Mouse (Mus musculus): ENCODE results near the gene Oas1h. TPM values are rescaled to one million over a fixed set of nuclear protein-coding genes. Genes with fewer than 3 reads are reported as not detected.
"Not testable (repeated sequence)": the region's sequence is repeated elsewhere in the genome, so short reads cannot be mapped to it uniquely, and the experiment has no call there.

Oas1h gene
- polyA plus RNA-seq, 1 experiment = not detected

DNA sequence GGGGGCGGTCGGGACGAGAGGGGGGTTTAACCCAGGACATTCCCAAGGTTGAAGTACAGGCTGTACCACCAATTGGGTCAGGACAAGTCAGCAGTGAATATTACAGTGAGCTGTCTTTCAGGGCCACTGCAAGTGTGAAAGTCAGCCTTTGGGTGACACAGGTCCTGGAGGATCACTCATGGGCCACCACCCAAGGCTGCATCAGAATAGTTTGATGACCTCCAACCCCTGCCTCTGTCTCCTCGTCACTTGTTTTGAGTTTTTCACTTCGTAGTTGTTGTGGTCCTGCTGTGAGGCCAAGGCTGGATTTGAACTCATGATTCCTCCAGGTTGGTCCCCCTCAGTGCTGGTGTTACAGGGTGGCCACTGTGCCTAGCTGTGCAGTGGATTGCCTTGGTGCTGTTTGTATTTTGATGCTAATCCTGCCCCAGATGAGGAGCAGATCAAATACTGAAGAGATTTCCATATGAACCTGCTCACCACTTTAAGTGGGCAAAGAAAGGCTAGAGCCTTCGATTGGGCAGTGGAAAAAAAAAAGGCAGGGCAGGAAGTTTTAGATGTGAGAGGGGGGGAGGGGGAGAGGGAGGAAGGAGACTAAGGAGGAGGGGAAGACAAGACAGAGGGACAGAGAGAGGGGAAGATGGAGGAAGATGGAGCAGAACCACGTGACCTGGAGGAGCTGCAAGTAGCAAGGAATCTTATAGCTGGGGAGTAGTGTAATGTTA lies 47.1 kb downstream of the Oas1h start:
- H3K4me2 ChIP-seq (ENCODE audit: low read depth) = no peak overlapping the region
- H3K36me3 ChIP-seq (ENCODE audit: control insufficient read depth, insufficient read depth) = no peaks in the 10 kb centered on the region
- no peak overlapping the region for H3ac ChIP-seq (ENCODE audit: control insufficient read depth, insufficient read length)
- H3K27me3 ChIP-seq (ENCODE audit: control insufficient read depth, insufficient read depth, insufficient read length) = no peaks in the 10 kb centered on the region
- no peaks in the 10 kb centered on the region for H3K79me2 ChIP-seq (ENCODE audit: control insufficient read depth, insufficient read depth)
- no peak overlapping the region for H3K4me3 ChIP-seq
- TF ChIP-seq MYOG (IDR thresholded peaks at IDR 0.05; ENCODE audit: control insufficient read depth in 1 of 3, insufficient read depth in 1 of 3, insufficient read length in 2 of 3, low read depth in 2 of 3) (no peak), POLR2A (IDR thresholded peaks at IDR 0.05; ENCODE audit: insufficient read length, low read depth) (no peak), E2F4 (IDR thresholded peaks at IDR 0.05; ENCODE audit: insufficient read depth) (no peak), USF1 (IDR thresholded peaks at IDR 0.05; ENCODE audit: low read depth) (no peak), MAX (IDR thresholded peaks at IDR 0.05; ENCODE audit: low read depth) (no peak), REST (IDR thresholded peaks at IDR 0.05; ENCODE audit: insufficient read depth, insufficient read length) (no peak), SRF (IDR thresholded peaks at IDR 0.05; ENCODE audit: control insufficient read depth, insufficient read length, low read depth) (no peak), TCF3 (IDR thresholded peaks at IDR 0.05; ENCODE audit: insufficient read length, low read depth) (no peak), POLR2AphosphoS2 (IDR thresholded peaks at IDR 0.05; ENCODE audit: insufficient read length, low read depth) (no peak), MYOD1 (IDR thresholded peaks at IDR 0.05; ENCODE audit: control insufficient read depth in 1 of 3, insufficient read length in 2 of 3, low read depth in 2 of 3) (no peak), CEBPB (IDR thresholded peaks at IDR 0.05; ENCODE audit: insufficient read depth, poor library complexity, severe bottlenecking) (no peak), TCF12 (IDR thresholded peaks at IDR 0.05; ENCODE audit: insufficient read depth, poor library complexity, severe bottlenecking) (no peak)

DNA sequence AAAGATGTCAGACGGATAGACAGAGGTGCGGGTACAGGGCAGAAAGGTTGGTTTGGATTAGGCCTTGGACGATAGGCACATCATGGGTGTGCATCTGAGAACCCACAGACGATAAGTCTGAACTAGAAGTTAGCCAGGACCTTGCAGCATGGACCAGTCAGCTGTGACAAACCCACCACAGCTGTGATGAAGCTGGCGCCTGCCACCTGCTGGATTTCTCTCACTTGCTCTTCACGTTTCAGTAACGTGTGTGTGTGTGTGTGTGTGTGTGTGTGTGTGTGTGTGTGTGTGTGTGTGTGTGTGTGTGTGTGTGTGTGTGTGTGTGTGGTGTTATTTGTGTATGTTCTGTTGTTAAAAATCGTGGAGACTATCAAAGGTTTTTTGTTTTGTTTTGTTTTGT lies 53.0 kb downstream of the Oas1h start, which contains the start of gene Oas1d:
TSS of gene Oas1d (plus strand) at position 333 of the 400 bp plus-strand sequence.
- H3K4me2 ChIP-seq (ENCODE audit: low read depth); H3K36me3 ChIP-seq (ENCODE audit: control insufficient read depth, insufficient read depth); H3ac ChIP-seq (ENCODE audit: control insufficient read depth, insufficient read length); H3K4me3 ChIP-seq; H3K27me3 ChIP-seq (ENCODE audit: control insufficient read depth, insufficient read depth, insufficient read length); H3K79me2 ChIP-seq (ENCODE audit: control insufficient read depth, insufficient read depth): not testable (repeated sequence)

DNA sequence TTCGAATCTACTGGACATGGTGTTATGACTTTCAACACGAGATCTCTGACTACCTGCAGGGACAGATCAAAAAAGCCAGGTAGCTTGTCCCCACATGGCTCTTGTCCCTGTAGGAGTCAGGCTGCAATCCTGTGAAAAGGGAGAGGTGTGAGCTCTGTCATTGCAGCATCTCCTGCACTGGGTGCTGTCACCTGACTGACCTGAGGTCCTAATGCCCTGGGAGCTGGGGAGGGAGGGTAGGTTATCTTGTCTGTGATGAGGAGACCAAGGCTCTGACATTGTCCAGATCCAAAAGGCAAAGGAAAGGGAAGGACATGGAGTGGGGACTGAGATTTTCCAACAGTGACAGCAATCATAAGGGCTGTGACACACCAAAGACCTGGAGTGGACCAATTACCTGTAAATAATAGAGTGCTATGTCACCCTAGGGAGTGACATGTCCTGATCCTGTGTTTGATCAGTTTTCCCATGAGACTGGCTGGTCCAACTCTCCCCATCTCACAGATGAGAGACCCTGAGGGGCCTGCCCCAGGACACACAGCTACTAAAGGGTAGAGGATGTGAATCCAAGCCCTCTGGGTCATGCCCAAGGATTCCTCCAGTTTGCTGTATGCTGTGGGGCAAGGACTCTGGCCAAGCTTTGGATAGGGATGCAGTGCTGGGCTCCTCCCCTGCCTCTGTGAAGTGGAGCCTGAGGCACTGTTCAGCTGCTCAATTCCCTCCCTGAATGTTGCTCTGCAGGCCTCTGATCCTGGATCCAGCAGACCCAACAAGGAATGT lies 58.1 kb downstream of the Oas1h start:
- not testable (repeated sequence) for H3K79me2 ChIP-seq (ENCODE audit: control insufficient read depth, insufficient read depth); H3K4me3 ChIP-seq; H3ac ChIP-seq (ENCODE audit: control insufficient read depth, insufficient read length); H3K4me2 ChIP-seq (ENCODE audit: low read depth); H3K27me3 ChIP-seq (ENCODE audit: control insufficient read depth, insufficient read depth, insufficient read length); H3K36me3 ChIP-seq (ENCODE audit: control insufficient read depth, insufficient read depth)

DNA sequence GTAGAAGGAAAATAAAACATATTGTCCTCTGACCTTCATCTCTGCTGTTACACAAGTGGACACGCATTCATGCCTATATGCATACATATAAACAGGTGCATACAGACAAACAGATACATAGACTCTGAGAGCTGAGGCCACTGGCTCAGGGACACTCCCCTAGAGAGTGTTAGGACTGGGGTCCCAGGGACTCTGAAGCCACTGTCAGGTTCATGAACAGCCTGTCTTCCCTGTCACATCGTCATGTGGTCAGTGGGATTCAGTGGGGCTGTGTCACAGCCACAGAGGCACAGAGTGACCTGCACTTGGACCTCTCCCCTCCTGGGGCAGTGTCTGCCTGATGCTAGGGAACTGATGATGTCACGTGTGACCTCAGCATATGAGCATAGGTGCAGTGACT lies 59.1 kb downstream of the Oas1h start:
- no peak overlapping the region for H3K4me3 ChIP-seq
- no peak for TF ChIP-seq MYOG (IDR thresholded peaks at IDR 0.05; ENCODE audit: control insufficient read depth in 1 of 3, insufficient read depth in 1 of 3, insufficient read length in 2 of 3, low read depth in 2 of 3)
- TF ChIP-seq MAX (IDR thresholded peaks at IDR 0.05; ENCODE audit: low read depth) = no peak
- no peak for TF ChIP-seq TCF12 (IDR thresholded peaks at IDR 0.05; ENCODE audit: insufficient read depth, poor library complexity, severe bottlenecking)
- no peak for TF ChIP-seq SRF (IDR thresholded peaks at IDR 0.05; ENCODE audit: control insufficient read depth, insufficient read length, low read depth)
- TF ChIP-seq TCF3 (IDR thresholded peaks at IDR 0.05; ENCODE audit: insufficient read length, low read depth) = no peak
- TF ChIP-seq MYOD1 (IDR thresholded peaks at IDR 0.05; ENCODE audit: control insufficient read depth in 1 of 3, insufficient read length in 2 of 3, low read depth in 2 of 3) = no peak
- no peak for TF ChIP-seq USF1 (IDR thresholded peaks at IDR 0.05; ENCODE audit: low read depth)
- no peak for TF ChIP-seq REST (IDR thresholded peaks at IDR 0.05; ENCODE audit: insufficient read depth, insufficient read length)
- no peak for TF ChIP-seq POLR2AphosphoS2 (IDR thresholded peaks at IDR 0.05; ENCODE audit: insufficient read length, low read depth)
- no peak for TF ChIP-seq E2F4 (IDR thresholded peaks at IDR 0.05; ENCODE audit: insufficient read depth)
- TF ChIP-seq POLR2A (IDR thresholded peaks at IDR 0.05; ENCODE audit: insufficient read length, low read depth) = no peak
- TF ChIP-seq CEBPB (IDR thresholded peaks at IDR 0.05; ENCODE audit: insufficient read depth, poor library complexity, severe bottlenecking) = no peak
- H3K27me3 ChIP-seq (ENCODE audit: control insufficient read depth, insufficient read depth, insufficient read length) = no peaks in the 10 kb centered on the region
- H3K79me2 ChIP-seq (ENCODE audit: control insufficient read depth, insufficient read depth) = no peaks in the 10 kb centered on the region
- H3K4me2 ChIP-seq (ENCODE audit: low read depth) = no peak overlapping the region
- no peaks in the 10 kb centered on the region for H3K36me3 ChIP-seq (ENCODE audit: control insufficient read depth, insufficient read depth)
- no peak overlapping the region for H3ac ChIP-seq (ENCODE audit: control insufficient read depth, insufficient read length)

Other genes starting within 250 kb of the Oas1h start
- 14.7 TPM for gene Rita1, start 248.8 kb upstream of the Oas1h start, polyA plus RNA-seq (2012; fragmentation: generic; extraction: Trizol)
- gene Ddx54, start 248.7 kb upstream of the Oas1h start, polyA plus RNA-seq (2012; fragmentation: generic; extraction: Trizol) = 56.3 TPM
- not detected for gene Cfap73, start 227.2 kb upstream of the Oas1h start, polyA plus RNA-seq (2012; fragmentation: generic; extraction: Trizol)
- 0.01 TPM for gene Rasal1, start 212.6 kb upstream of the Oas1h start, polyA plus RNA-seq (2012; fragmentation: generic; extraction: Trizol)
- gene Dtx1, start 149.5 kb upstream of the Oas1h start, polyA plus RNA-seq (2012; fragmentation: generic; extraction: Trizol) = not detected
- gene Oas2, start 111.6 kb upstream of the Oas1h start, polyA plus RNA-seq (2012; fragmentation: generic; extraction: Trizol) = not detected
- 0.01 TPM for gene Oas3, start 83.8 kb upstream of the Oas1h start, polyA plus RNA-seq (2012; fragmentation: generic; extraction: Trizol)
- not detected for gene Oas1e, start 65.9 kb upstream of the Oas1h start, polyA plus RNA-seq (2012; fragmentation: generic; extraction: Trizol)
- 0.01 TPM for gene Oas1c, start 48.9 kb upstream of the Oas1h start, polyA plus RNA-seq (2012; fragmentation: generic; extraction: Trizol)
- not detected for gene Oas1f, start 14.1 kb upstream of the Oas1h start, polyA plus RNA-seq (2012; fragmentation: generic; extraction: Trizol)
- gene Oas1g, start 26.2 kb downstream of the Oas1h start, polyA plus RNA-seq (2012; fragmentation: generic; extraction: Trizol) = not detected
- 0.06 TPM for gene Oas1a, start 46.1 kb downstream of the Oas1h start, polyA plus RNA-seq (2012; fragmentation: generic; extraction: Trizol)
- not detected for gene Oas1d, start 53.1 kb downstream of the Oas1h start, polyA plus RNA-seq (2012; fragmentation: generic; extraction: Trizol)
- gene Rph3a, start 148.7 kb downstream of the Oas1h start, polyA plus RNA-seq (2012; fragmentation: generic; extraction: Trizol) = 0.05 TPM